Mouse (Mus musculus) cerebellum, adult 2 months (tissue): ENCODE measurements around the gene Rora.

Experiments used
- CTCF ChIP-seq: fragments of 200-500 bp; IDR thresholded peaks from 2 replicates; pipeline ENCODE4 v1.5.1; 2011; ENCODE audit warnings: low read depth, mild to moderate bottlenecking, control low read depth, low read length, moderate library complexity, borderline replicate concordance; ENCODE audit not compliant: insufficient read depth
- POLR2A ChIP-seq: fragments of 200-500 bp; IDR thresholded peaks from 2 replicates; pipeline ENCODE4 v1.6.1; 2011; ENCODE audit warnings: low read length, control low read depth, borderline replicate concordance; ENCODE audit not compliant: insufficient read depth

- no peak for TF ChIP-seq CTCF
- no peak for TF ChIP-seq POLR2A
Observed at GRCm38 (mm10) chr9:68852201-68852600, 198.6 kb downstream of the Rora start.
